Mouse (Mus musculus): ENCODE measurements around the gene Prune1.
A peak's percentile ranks its signal among the peaks of the same experiment; 100 is the strongest.

The Prune1 gene

GRCm38 (mm10) chr3:95306244-95306643, 24.4 kb upstream of the Prune1 start:
- no peak for DNase-seq (ENCODE audit: low read depth)

GRCm38 (mm10) chr3:95301204-95301796, 19.4 kb upstream of the Prune1 start:
- no peak for DNase-seq (ENCODE audit: low read depth)

GRCm38 (mm10) chr3:95298018-95298417, 16.1 kb upstream of the Prune1 start:
- DNase-seq (ENCODE audit: low read depth), result peak; percentile 88

DNA sequence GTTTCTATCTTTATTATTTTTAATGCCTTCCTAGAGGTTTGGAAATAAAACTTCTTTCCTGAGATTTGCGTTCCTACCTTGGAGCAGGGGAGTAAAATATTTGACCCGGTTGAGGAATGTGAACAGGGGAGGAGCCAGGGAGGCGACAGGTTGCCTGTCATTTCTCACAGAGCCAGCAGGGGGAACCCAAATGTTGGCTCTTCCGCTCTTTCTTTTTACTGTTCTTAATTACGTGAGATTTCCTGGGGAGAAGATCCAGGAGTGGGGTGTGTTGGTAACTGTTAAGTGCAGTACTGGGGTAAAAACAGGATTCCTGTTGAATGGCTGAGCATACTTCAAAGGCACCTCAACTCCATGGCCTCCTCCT, 14.2 kb upstream of the Prune1 start:
- DNase-seq (ENCODE audit: low read depth), result peak; percentile 63

DNA sequence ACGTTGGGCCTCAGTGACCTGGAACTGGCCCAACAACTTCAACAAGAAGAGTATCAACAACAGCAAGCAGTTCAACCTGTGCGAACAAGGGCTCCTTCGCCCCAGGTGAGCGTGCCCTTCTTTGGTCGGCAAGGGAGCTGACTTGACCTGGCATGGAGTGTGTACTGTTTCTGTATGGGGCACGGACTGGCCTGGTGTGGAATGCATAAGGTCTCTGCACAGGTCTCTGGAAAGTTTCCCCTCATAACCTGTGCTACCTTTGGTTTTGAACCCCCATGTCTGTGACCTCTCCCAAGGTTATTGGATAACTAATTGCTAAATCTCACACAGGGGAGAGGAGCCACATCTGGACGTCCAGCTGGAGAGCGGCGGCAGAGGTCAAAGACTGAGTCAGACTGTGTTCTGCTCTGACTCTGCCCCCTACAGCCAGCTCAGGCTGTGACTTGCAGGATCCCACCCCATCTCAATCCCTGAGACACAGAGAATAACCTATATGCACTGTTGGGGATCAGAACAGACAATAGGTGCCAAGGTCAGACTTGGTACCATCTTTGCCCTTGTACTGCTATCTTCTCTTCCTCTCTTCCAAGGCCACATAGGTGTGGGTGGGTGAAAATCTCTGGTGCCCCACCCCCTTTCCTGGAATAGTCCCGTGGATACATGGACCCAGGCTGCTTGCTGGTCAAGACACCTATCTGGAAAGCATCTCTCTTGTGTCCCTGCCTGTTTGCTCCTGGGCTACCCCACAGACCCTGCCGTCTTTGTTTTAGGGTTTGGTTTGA, 13.6 kb upstream of the Prune1 start:
- DNase-seq (ENCODE audit: low read depth), result no peak

DNA sequence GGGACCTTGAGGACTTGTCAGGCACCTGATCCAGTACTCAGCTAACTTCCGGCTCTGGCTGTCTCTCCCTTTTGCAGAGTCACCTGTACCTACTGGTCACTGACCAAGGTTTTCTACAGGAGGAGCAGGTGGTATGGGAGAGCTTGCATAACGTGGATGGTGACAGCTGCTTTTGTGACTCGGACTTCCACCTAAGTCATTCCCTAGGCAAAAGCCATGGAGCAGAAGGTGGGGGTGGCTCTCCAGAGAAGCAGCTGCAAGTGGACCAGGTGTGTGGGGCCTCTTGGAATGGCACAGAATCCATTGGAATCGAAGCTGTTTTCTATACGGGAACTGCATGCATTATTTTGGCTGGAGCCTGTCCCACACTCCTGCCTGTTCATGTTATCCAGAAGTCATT, 12.8 kb upstream of the Prune1 start:
- DNase-seq (ENCODE audit: low read depth), result no peak

- DNase-seq (ENCODE audit: low read depth), result peak; percentile 76
Measured at GRCm38 (mm10) chr3:95294316-95294715, 12.4 kb upstream of the Prune1 start.

- DNase-seq (ENCODE audit: low read depth), result peak; percentile 100
Measured at GRCm38 (mm10) chr3:95293537-95293936, 11.7 kb upstream of the Prune1 start.

- no peak for DNase-seq (ENCODE audit: low read depth)
Measured at GRCm38 (mm10) chr3:95292899-95293298, 11.0 kb upstream of the Prune1 start.

DNA sequence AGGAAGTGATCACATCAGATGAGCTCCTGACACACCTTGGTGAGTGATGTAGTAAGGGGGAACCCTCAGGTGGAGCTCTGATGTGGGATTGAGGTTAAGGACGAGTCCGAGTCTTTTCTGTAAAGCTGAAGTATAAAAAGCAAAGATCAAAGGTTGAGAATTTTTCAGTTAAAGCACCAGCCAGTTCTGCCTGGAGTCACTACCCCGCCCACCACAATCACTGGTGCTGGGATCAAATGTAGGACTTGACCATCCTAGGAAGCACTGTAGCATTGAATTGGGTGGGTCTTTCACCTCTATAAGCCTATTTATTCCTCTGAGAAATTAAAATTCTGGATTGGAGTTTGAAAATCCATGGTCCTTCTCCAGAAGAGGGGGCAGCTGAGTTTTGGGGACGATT, 9.2 kb upstream of the Prune1 start:
- DNase-seq (ENCODE audit: low read depth), result no peak

DNA sequence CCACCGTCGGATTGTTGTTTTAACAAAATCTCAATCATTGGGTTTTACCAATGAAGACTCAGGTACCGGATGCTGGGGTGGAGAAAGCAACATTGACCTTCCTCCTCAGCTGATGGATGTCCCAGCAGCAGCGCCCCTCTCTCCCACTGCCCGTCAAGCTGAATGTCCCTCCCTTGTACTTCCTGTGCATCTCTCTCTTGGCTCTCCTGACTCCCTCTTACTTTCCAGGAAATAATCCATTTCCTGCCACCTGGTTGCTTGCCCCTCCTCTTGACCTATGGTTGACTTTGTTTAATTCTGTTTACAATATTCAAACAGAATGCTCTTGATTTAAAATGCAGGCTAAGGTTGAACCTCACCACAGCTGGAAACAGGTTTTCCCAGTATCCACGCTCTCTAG, 8.3 kb upstream of the Prune1 start:
- DNase-seq (ENCODE audit: low read depth), result no peak

DNA sequence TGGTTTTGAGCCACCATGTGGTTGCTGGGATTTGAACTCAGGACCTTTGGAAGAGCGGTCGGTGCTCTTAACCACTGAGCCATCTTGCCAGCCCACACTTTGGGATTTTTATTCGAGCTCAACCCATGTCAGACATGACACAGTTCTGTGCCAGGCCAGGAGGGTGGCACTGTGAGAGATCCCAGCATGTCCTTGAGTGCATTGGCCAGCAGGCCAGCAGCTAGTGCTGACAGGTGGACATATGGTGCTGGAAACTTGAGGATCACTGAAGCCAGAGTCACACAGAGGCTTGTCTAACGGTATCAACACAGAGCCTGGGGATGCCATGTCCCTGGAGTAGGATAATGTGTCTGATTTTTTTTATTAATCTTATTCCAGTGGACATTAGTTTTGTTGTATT, 7.5 kb upstream of the Prune1 start:
- DNase-seq (ENCODE audit: low read depth), result no peak

GRCm38 (mm10) chr3:95287541-95287940, 5.7 kb upstream of the Prune1 start:
- DNase-seq (ENCODE audit: low read depth), result no peak

- peak; percentile 85 for DNase-seq (ENCODE audit: low read depth)
Measured at GRCm38 (mm10) chr3:95286510-95286909, 4.6 kb upstream of the Prune1 start.

DNA sequence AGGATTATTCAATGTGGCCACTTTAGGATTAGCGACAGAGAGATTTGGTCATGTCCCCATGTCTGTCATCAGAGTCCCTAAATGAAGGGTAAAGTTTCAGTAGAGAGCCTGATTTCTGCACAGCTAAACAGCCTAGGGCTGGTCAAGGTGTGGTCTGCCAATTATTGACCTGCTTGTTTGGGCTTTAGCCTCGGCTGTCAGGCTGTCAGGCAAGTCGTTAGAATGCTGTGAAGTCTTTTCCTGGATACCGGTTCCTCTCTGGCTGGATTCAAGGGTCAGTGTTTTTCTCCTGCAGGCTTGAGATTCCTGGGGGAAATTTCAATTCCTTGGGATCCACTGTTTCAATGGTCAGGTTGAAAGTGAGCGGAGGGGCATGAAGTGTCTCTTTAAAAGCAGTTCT, 4.1 kb upstream of the Prune1 start:
- DNase-seq (ENCODE audit: low read depth), result no peak

DNA sequence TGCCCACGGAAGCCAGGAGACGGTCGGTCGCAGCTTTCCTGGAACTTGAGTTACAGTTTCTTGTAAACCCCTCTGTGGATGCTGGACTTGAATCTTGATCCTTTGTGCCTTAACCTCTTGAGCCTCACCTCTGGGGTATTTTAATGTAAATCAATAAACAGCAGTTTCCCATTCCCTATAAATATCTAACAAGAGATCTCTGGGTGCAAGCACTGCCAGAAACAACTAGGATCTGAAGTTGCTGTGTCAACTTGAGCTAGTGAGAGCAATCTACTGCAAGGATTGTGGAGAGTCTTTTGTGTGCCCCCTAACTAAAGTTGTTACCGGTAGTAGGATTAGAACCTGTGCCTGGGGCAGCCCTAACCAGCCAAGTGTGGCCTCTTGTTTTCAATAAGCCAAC, 3.5 kb upstream of the Prune1 start:
- DNase-seq (ENCODE audit: low read depth), result no peak

DNA sequence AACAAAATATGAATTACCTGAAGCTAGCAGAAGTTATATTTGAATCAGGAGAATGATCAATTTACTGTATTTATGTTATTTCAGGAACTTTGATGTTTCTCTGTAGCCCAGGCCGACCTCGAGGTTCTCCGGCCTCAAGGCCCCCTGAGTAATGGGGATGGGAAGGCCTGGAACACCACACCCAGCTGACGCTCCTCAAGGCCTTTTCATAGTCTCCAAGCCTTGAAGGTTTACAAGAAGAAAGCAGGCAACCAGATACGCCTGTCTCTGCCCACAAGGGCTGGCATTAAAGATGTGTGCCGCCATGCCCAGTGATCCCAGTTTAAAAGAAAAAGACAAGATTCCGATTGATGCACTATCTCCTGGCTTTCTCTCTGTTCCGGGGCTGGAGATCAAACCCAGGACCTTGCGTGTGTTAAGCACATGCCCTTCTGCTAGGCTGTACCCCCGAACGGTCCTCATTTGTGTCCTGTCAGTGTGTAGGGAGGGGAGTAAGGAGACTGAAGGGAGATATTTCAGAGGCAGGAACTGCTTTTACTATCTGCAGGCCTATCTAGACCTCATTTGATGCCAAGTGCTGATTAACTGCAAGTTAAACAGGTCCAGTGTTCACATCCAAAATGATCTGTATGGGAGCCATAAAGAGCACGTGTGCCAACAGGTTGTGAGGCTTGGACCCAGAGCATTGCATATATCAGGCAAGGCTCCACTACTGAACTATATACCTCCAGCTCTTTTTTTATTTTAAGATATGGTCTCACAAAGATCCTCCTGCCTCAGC, 2.8 kb upstream of the Prune1 start:
- no peak for DNase-seq (ENCODE audit: low read depth)

GRCm38 (mm10) chr3:95284062-95284461, 2.2 kb upstream of the Prune1 start:
- DNase-seq (ENCODE audit: low read depth), result no peak

GRCm38 (mm10) chr3:95283589-95283941, 1.7 kb upstream of the Prune1 start:
- no peak for DNase-seq (ENCODE audit: low read depth)

DNA sequence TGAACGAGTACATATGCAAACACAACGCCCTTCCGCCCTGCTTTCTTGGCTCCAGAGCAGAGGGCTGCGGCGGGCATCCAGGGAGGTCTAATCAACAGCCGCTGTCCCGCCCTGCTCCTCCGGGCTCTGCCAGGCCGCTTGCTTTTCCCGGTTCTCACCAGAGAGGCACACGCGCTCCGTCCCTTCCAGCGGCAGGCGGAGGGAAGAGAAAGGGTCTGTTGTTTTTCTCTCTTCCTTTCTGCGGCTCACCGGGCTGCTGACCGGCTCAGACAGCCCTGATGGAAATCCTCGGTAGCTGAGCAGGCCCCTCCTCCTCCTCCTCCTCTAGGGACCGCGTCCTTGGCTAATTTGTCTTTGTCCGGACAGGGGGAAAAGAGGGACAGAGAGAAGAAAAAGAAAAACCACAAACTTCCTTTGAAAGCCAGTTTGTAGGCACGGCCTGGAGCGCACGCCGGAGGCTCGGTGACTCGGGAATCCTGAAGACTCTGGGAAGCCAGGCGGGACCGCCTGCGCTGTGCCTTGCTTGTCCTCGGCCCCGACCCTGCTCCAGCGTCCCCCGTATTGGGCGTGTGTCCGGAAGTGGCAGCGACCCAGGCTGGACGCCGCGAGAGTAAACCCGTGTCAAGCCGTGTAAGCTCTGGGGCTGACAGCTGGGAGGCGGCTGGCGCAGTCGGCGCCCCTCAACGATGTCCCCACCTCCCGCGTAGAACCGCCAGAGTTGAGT, 1.2 kb upstream of the Prune1 start:
- peak; percentile 86 for DNase-seq (ENCODE audit: low read depth)

GRCm38 (mm10) chr3:95282381-95282864, 547 bp upstream of the Prune1 start:
- peak; percentile 86 for DNase-seq (ENCODE audit: low read depth)

- peak; percentile 70 for DNase-seq (ENCODE audit: low read depth)
Measured at GRCm38 (mm10) chr3:95280747-95281146, 1.1 kb downstream of the Prune1 start.
